Mouse (Mus musculus) CH12.LX (cell line): ENCODE data around the gene Sema3b.

Source experiments
- CHD1 ChIP-seq: IDR thresholded peaks from 2 replicates; pipeline ENCODE4 v1.6.1; 2012; ENCODE audit warnings: low read depth, low read length, improper control_type of control experiment, inconsistent platforms
- CTCF ChIP-seq, 2 experiments: IDR thresholded peaks in 1 of 2; conservative IDR thresholded peaks in 1 of 2; 2 replicates each; pipeline ENCODE4 v1.5.1; 2011 to 2012; ENCODE audit warnings: low read depth in 2 of 2, low read length in 2 of 2, improper control_type of control experiment in 1 of 2, inconsistent platforms in 1 of 2, mild to moderate bottlenecking in 1 of 2, moderate library complexity in 1 of 2
- E2F4 ChIP-seq: IDR thresholded peaks from 2 replicates; pipeline ENCODE4 v1.6.1; 2011; ENCODE audit warnings: low read depth, low read length, improper control_type of control experiment; ENCODE audit not compliant: insufficient replicate concordance
- EP300 ChIP-seq: IDR thresholded peaks from 2 replicates; pipeline ENCODE4 v1.6.1; 2011; ENCODE audit warnings: low read length, improper control_type of control experiment
- GABPA ChIP-seq: IDR thresholded peaks from 2 replicates; pipeline ENCODE4 v1.6.1; 2012; ENCODE audit warnings: low read depth, low read length, improper control_type of control experiment, inconsistent platforms; ENCODE audit not compliant: insufficient replicate concordance
- HCFC1 ChIP-seq: IDR thresholded peaks from 2 replicates; pipeline ENCODE4 v1.6.1; 2012; ENCODE audit warnings: low read depth, mild to moderate bottlenecking, inconsistent platforms, low read length, improper control_type of control experiment
- MAZ ChIP-seq: IDR thresholded peaks from 2 replicates; pipeline ENCODE4 v1.6.1; 2012; ENCODE audit warnings: low read depth, mild to moderate bottlenecking, inconsistent platforms, low read length, improper control_type of control experiment, moderate library complexity
- MYC ChIP-seq: IDR thresholded peaks from 2 replicates; pipeline ENCODE4 v1.6.1; 2011; ENCODE audit warnings: low read depth, mild to moderate bottlenecking, improper control_type of control experiment, low read length
- POLR2A ChIP-seq: IDR thresholded peaks from 2 replicates; pipeline ENCODE4 v1.6.1; 2011; ENCODE audit warnings: low read depth, mild to moderate bottlenecking, improper control_type of control experiment, low read length
- TBP ChIP-seq: conservative IDR thresholded peaks from 2 replicates; pipeline ENCODE4 v1.6.1; 2011; ENCODE audit warnings: low read depth, low read length, improper control_type of control experiment
- TCF12 ChIP-seq: IDR thresholded peaks from 2 replicates; pipeline ENCODE4 v1.6.1; 2014; ENCODE audit warnings: low read depth, mild to moderate bottlenecking, inconsistent platforms, low read length, improper control_type of control experiment
- UBTF ChIP-seq: IDR thresholded peaks from 2 replicates; pipeline ENCODE4 v1.6.1; 2012; ENCODE audit warnings: low read depth, mild to moderate bottlenecking, inconsistent platforms, low read length, improper control_type of control experiment, moderate library complexity
- USF2 ChIP-seq: conservative IDR thresholded peaks from 2 replicates; pipeline ENCODE4 v1.6.1; 2011; ENCODE audit warnings: low read depth, low read length, improper control_type of control experiment
- ZC3H11A ChIP-seq: IDR thresholded peaks from 2 replicates; pipeline ENCODE4 v1.6.1; 2012; ENCODE audit warnings: low read depth, mild to moderate bottlenecking, inconsistent platforms, low read length, improper control_type of control experiment

DNA sequence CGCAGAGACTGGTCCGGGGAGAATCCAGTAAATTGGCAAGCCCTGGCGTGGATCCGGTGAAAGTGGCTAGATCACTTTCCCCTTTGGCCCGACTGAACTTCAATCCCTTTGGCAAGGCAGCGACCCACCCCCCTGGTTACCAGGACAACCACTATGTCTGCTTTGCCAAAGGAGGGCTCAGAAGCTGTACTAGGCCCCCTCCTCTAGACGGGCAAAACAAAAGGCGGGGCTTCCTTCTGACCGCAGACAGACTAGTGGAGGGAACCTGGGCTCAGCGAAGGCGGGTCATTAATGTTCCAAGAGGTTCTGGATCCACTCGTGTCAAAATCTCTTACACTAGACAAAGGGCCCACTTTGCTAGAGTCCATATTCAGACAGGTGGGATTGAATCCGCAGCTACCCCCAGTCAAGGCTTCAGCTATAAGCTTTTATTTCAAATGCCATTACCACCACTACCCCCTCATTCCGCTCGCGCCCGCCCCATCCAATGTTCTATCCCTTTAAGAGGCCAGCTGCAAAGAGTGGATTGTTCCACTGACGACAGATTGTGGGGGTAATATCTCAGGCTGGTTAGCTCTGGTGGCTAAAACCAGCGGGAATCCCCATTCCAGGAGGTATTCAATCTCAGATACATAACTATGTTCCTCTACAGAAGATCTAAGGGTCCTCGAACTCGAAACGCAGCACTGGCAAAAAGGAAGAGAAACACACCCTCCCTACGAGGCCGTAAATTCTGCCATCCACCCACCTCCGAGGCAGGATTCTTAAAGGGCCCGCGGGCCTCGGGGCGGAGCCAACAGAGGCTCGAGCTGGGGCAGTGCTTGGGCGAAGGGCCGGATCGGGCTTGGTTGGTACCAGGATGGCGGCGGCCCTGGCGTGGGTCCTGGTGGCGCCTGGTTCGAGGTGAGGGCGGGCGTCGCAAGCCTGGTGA is 40.4 kb downstream of the Sema3b start:
- TF ChIP-seq POLR2A (peak; percentile 73), TBP (peak; percentile 42; the same call in 1 of the 2 replicates), EP300 (no peak), CHD1 (peak; percentile 99), CTCF (conservative IDR thresholded peaks at IDR 0.05 in 1 of 2, IDR thresholded peaks at IDR 0.05 in 1 of 2; ENCODE audit: low read depth in 2 of 2, low read length in 2 of 2) (no peak), MAZ (no peak), TCF12 (peak; percentile 41; the same call in 1 of the 2 replicates), UBTF (no peak), MYC (no peak), ZC3H11A (no peak), HCFC1 (peak; percentile 74), E2F4 (no peak), GABPA (no peak), USF2 (no peak)
